Mouse (Mus musculus) CD4-positive helper T cell, adult 2 months (primary cell): ENCODE results near the gene Mob3c.

Experiments
- DNase-seq: peaks from one replicate; pipeline ENCODE4 v3.0.0-alpha.2; 2012; ENCODE audit warnings: low read depth, missing footprints, low spot score

Gene Mob3c

GRCm38 (mm10) chr4:115832040-115832439 lies 4.1 kb downstream of the Mob3c start:
- DNase-seq, result no peak

- DNase-seq, result no peak
Observed at GRCm38 (mm10) chr4:115835576-115835975, 7.7 kb downstream of the Mob3c start.

GRCm38 (mm10) chr4:115838196-115838595 lies 10.3 kb downstream of the Mob3c start:
- peak; percentile 23 for DNase-seq

GRCm38 (mm10) chr4:115838696-115839641 lies 11.1 kb downstream of the Mob3c start, which contains the start of gene Mknk1:
Gene Mknk1 (plus strand): TSS chr4:115839198.
- DNase-seq, result peak; percentile 96

- no peak for DNase-seq
Observed at GRCm38 (mm10) chr4:115839956-115840355, 12.1 kb downstream of the Mob3c start.

- no peak for DNase-seq
Observed at GRCm38 (mm10) chr4:115840842-115841241, 12.9 kb downstream of the Mob3c start.

- no peak for DNase-seq
Observed at GRCm38 (mm10) chr4:115846656-115847055, 18.8 kb downstream of the Mob3c start.

GRCm38 (mm10) chr4:115847377-115847776 lies 19.5 kb downstream of the Mob3c start:
- no peak for DNase-seq

GRCm38 (mm10) chr4:115848083-115848482 lies 20.2 kb downstream of the Mob3c start:
- DNase-seq, result no peak

- DNase-seq, result no peak
Observed at GRCm38 (mm10) chr4:115848990-115849677, 21.2 kb downstream of the Mob3c start.

- DNase-seq, result no peak
Observed at GRCm38 (mm10) chr4:115850111-115850510, 22.2 kb downstream of the Mob3c start.

- no peak for DNase-seq
Observed at GRCm38 (mm10) chr4:115850631-115851030, 22.7 kb downstream of the Mob3c start.

- no peak for DNase-seq
Observed at GRCm38 (mm10) chr4:115851569-115851968, 23.7 kb downstream of the Mob3c start.

- DNase-seq, result no peak
Observed at GRCm38 (mm10) chr4:115855100-115855499, 27.2 kb downstream of the Mob3c start.

GRCm38 (mm10) chr4:115855609-115856008 lies 27.7 kb downstream of the Mob3c start:
- DNase-seq, result no peak

GRCm38 (mm10) chr4:115856282-115856681 lies 28.4 kb downstream of the Mob3c start:
- DNase-seq, result no peak

GRCm38 (mm10) chr4:115857293-115857883 lies 29.5 kb downstream of the Mob3c start:
- DNase-seq, result no peak

- no peak for DNase-seq
Observed at GRCm38 (mm10) chr4:115863352-115863751, 35.5 kb downstream of the Mob3c start.

- DNase-seq, result no peak
Observed at GRCm38 (mm10) chr4:115863880-115864279, 36.0 kb downstream of the Mob3c start.

GRCm38 (mm10) chr4:115869512-115870210 lies 41.8 kb downstream of the Mob3c start:
- no peak for DNase-seq

GRCm38 (mm10) chr4:115873231-115873630 lies 45.3 kb downstream of the Mob3c start:
- no peak for DNase-seq
